Mouse (Mus musculus) heart, embryonic 11.5 days (tissue): ENCODE measurements at regions not wholly inside any gene's neighbourhood (a gene's known extent, or its start where the extent isn't known, plus 50 kb on each side); places are given as distances from the start of the nearest gene placed in this dataset.

Experiments used
- ATAC-seq: fragments of 200-750 bp; cut with Nextera tagmentation; replicated peaks from 2 replicates; pipeline ENCODE4 v1.8.0; 2017; ENCODE audit warnings: moderate library complexity; ENCODE audit not compliant: insufficient number of reproducible peaks, low FRiP score, low TSS enrichment
- H3K27ac ChIP-seq: fragments of 300-500 bp; sonication (generic); 2 replicates; pipeline ENCODE4 v1.5.1; 2014; ENCODE audit warnings: mild to moderate bottlenecking, low read depth, low read length
- H3K27me3 ChIP-seq: fragments of 300-500 bp; sonication (generic); 2 replicates; pipeline ENCODE4 v1.6.1; 2014; ENCODE audit warnings: mild to moderate bottlenecking, low read length, mixed read lengths; ENCODE audit not compliant: control insufficient read depth, insufficient read depth
- H3K36me3 ChIP-seq: fragments of 300-500 bp; sonication (generic); 2 replicates; pipeline ENCODE4 v1.6.1; 2014; ENCODE audit warnings: mild to moderate bottlenecking, low read length, moderate library complexity, mixed read lengths; ENCODE audit not compliant: control insufficient read depth, insufficient read depth
- H3K4me1 ChIP-seq: fragments of 300-500 bp; sonication (generic); 2 replicates; pipeline ENCODE4 v1.6.1; 2014; ENCODE audit warnings: low read length; ENCODE audit not compliant: control insufficient read depth, insufficient read depth
- H3K4me2 ChIP-seq: fragments of 300-500 bp; sonication (generic); 2 replicates; pipeline ENCODE4 v1.6.1; 2014; ENCODE audit warnings: mild to moderate bottlenecking, moderate library complexity
- H3K4me3 ChIP-seq: fragments of 300-500 bp; sonication (generic); 2 replicates; pipeline ENCODE4 v1.5.1; 2014; ENCODE audit warnings: low read depth, low read length
- H3K9ac ChIP-seq: fragments of 300-500 bp; sonication (generic); 2 replicates; pipeline ENCODE4 v1.6.1; 2014; ENCODE audit warnings: mild to moderate bottlenecking, low read depth, low read length, moderate library complexity
- H3K9me3 ChIP-seq: fragments of 300-500 bp; sonication (generic); replicated peaks from 2 replicates; pipeline ENCODE4 v1.6.1; 2016; ENCODE audit warnings: low read length; ENCODE audit not compliant: control insufficient read depth
- WGBS: fragments of 180-500 bp; shearing (Covaris S2); extraction: QIAGEN DNeasy Blood & Tissue Kit; methylation state at CpG from one replicate; pipeline ENCODE4 v1.1.7; 2014; ENCODE audit not compliant: insufficient replicate concordance; 5-methylcytosine and 5-hydroxymethylcytosine counted together

DNA sequence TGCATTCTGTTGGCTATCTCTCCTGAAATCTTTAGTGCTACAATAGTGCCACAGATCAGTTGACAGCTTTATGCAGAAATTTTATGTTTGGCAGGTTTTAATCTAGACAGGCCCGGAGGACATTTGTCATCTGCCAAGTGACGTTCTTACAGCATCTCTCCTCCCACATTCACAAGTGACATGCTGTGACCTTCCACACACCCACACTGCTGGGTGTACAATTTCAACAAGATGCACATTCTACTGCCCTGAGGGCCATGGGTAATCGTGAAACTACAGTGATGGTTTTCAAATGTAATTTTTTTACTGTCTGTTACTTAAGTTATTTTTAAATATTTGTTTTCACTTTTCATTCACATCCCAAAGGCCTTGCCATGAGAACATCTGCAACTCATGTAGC is 639.2 kb upstream of the Gm11114 start:
- ATAC-seq, result no peak
- H3K4me3 ChIP-seq, result no peak overlapping the region
- H3K9me3 ChIP-seq, result no peaks in the 10 kb centered on the region
- H3K4me1 ChIP-seq, result no peaks in the 10 kb centered on the region
- no peaks in the 10 kb centered on the region for H3K27me3 ChIP-seq
- no peak overlapping the region for H3K9ac ChIP-seq
- WGBS, result 55% methylated on average over 3 of the region's 3 CpGs
- H3K36me3 ChIP-seq, result no peaks in the 10 kb centered on the region
- no peak overlapping the region for H3K4me2 ChIP-seq
- H3K27ac ChIP-seq, result no peak overlapping the region

- Histone ChIP-seq H3K36me3 (no peaks in the 10 kb centered on the region), H3K4me2 (no peak overlapping the region), H3K4me1 (no peaks in the 10 kb centered on the region), H3K9me3 (no peaks in the 10 kb centered on the region), H3K27me3 (no peaks in the 10 kb centered on the region), H3K9ac (no peak overlapping the region), H3K4me3 (no peak overlapping the region), H3K27ac (no peak overlapping the region)
- WGBS, result 88% methylated on average over 1 of the region's 1 CpGs
- ATAC-seq, result no peak
These were observed 634.2 kb upstream of the Gm11114 start for GRCm38 (mm10) chr9:84678416-84678815.

DNA sequence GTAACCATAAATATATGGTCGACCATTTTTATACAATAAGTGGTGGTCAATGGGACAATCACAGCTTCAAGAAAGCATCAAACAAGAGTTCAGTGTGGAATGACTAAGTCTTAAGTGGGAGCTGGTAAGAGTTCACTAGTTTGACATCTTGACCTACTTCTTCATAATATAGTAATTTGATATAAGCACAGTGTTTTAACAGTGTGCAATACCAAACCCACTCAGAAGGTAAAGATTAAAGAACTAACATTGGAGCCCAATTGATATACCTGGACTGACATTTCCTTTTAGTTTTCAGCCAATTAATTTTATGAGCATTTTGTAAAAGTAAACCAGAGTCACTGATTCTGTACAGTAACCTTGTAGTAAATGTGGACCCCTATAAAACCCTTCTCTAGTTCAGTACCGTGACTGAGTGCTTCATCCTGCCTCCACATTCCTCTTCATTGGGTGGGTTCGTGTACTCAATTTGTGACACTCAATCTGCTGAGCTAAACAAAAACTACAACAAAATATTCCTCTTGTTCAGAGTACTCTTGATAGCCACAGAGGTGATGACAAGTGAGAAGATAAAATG is 593.9 kb upstream of the Gm11114 start:
- ATAC-seq, result no peak
- H3K4me1 ChIP-seq, result no peaks in the 10 kb centered on the region
- no peak overlapping the region for H3K27ac ChIP-seq
- no peaks in the 10 kb centered on the region for H3K9me3 ChIP-seq
- no peak overlapping the region for H3K9ac ChIP-seq
- no peaks in the 10 kb centered on the region for H3K27me3 ChIP-seq
- no peak overlapping the region for H3K4me3 ChIP-seq
- no peaks in the 10 kb centered on the region for H3K36me3 ChIP-seq
- no peak overlapping the region for H3K4me2 ChIP-seq
- 58% methylated on average over 3 of the region's 3 CpGs for WGBS

- Histone ChIP-seq H3K9ac (no peak overlapping the region), H3K27me3 (no peaks in the 10 kb centered on the region), H3K4me1 (no peaks in the 10 kb centered on the region), H3K36me3 (no peaks in the 10 kb centered on the region), H3K27ac (no peak overlapping the region), H3K4me3 (no peak overlapping the region), H3K4me2 (no peak overlapping the region), H3K9me3 (no peaks in the 10 kb centered on the region)
- 58% methylated on average over 3 of the region's 3 CpGs for WGBS
- ATAC-seq, result no peak
These were observed 593.2 kb upstream of the Gm11114 start for GRCm38 (mm10) chr9:84719396-84719795.

- Histone ChIP-seq H3K9me3 (no peaks in the 10 kb centered on the region), H3K9ac (no peak overlapping the region), H3K4me1 (no peaks in the 10 kb centered on the region), H3K4me3 (no peak overlapping the region), H3K27me3 (no peaks in the 10 kb centered on the region), H3K4me2 (no peak overlapping the region), H3K27ac (no peak overlapping the region), H3K36me3 (no peaks in the 10 kb centered on the region)
- WGBS, result 66% methylated on average over 2 of the region's 2 CpGs
- no peak for ATAC-seq
These were observed 592.1 kb upstream of the Gm11114 start for GRCm38 (mm10) chr9:84720454-84720853.

DNA sequence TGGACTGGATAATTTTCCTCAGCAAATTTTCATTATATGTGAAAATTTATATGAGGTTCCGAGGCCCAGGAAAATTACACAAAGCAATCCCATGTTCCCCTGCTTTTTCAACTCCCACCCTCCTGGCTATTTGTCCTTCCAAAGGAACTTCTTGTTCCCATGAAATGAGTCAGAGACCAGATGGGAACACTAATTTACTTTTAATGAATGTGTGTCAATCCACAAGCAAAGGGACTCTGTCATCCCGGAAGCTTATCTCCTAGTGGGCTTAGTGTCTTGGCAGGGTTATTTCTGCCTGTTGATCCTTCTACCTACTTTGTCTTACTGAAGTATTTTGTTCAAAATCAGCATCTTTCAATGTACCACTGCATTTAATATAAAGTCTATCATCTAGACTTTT is 573.3 kb upstream of the Gm11114 start:
- Histone ChIP-seq H3K9me3 (no peaks in the 10 kb centered on the region), H3K9ac (no peak overlapping the region), H3K4me2 (no peak overlapping the region), H3K36me3 (no peaks in the 10 kb centered on the region), H3K4me1 (no peaks in the 10 kb centered on the region), H3K27ac (no peak overlapping the region), H3K4me3 (no peak overlapping the region), H3K27me3 (no peaks in the 10 kb centered on the region)
- WGBS, result 65% methylated on average over 2 of the region's 2 CpGs
- ATAC-seq, result no peak

DNA sequence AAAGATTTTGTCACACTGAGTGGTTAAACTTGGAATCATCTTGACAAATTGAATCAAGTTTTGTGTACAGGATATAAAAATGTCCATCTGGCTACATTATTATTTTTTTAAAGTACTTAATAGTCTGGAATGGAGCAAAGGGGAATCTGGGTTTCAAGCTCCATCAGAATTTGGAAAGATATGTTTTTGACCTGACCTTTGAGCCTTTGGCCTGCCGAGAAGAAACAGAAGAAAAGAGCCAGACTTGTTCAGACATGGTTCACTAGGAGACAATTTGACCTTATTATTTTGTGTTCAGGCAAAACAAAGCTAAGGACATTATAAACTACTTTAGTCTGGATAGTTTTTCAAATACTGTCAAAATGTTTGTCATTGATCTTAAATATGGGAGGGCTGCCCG is 572.2 kb upstream of the Gm11114 start:
- no peak overlapping the region for H3K4me3 ChIP-seq
- H3K4me1 ChIP-seq, result no peaks in the 10 kb centered on the region
- no peak for ATAC-seq
- H3K4me2 ChIP-seq, result no peak overlapping the region
- H3K9ac ChIP-seq, result no peak overlapping the region
- no peak overlapping the region for H3K27ac ChIP-seq
- H3K36me3 ChIP-seq, result no peaks in the 10 kb centered on the region
- H3K27me3 ChIP-seq, result no peaks in the 10 kb centered on the region
- WGBS, result 84% methylated on average over 2 of the region's 2 CpGs
- H3K9me3 ChIP-seq, result no peaks in the 10 kb centered on the region

DNA sequence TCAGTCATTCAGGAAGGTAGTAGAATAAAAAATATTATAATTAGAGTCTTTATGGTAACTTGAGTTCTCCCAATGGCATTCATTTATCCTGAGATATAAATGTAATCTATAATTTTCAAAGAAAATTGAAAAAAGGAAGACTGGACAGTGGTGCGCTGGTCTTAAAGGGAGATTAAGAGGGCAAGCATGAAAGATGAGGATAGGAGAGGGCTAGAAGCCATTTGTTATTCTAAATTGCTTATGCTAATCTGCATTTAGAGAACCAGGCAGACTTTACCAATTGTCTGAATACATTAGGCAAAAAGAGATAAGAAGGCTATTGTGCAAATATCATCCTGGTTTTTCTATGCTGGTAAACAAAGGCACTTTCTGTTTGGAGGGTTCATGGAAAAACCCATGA is 558.2 kb upstream of the Gm11114 start:
- H3K36me3 ChIP-seq, result no peaks in the 10 kb centered on the region
- H3K9me3 ChIP-seq, result no peaks in the 10 kb centered on the region
- no peak overlapping the region for H3K27ac ChIP-seq
- H3K9ac ChIP-seq, result no peak overlapping the region
- H3K27me3 ChIP-seq, result no peaks in the 10 kb centered on the region
- H3K4me2 ChIP-seq, result no peak overlapping the region
- 65% methylated on average over 1 of the region's 1 CpGs for WGBS
- H3K4me3 ChIP-seq, result no peak overlapping the region
- H3K4me1 ChIP-seq, result no peaks in the 10 kb centered on the region
- no peak for ATAC-seq

- ATAC-seq, result no peak
- H3K9me3 ChIP-seq, result no peaks in the 10 kb centered on the region
- H3K27ac ChIP-seq, result no peak overlapping the region
- no peak overlapping the region for H3K9ac ChIP-seq
- no peak overlapping the region for H3K4me2 ChIP-seq
- 65% methylated on average over 2 of the region's 2 CpGs for WGBS
- no peak overlapping the region for H3K4me3 ChIP-seq
- no peaks in the 10 kb centered on the region for H3K27me3 ChIP-seq
- no peaks in the 10 kb centered on the region for H3K4me1 ChIP-seq
- no peaks in the 10 kb centered on the region for H3K36me3 ChIP-seq
These were observed 557.7 kb upstream of the Gm11114 start for GRCm38 (mm10) chr9:84754828-84755227.
